Mouse (Mus musculus) left cerebral cortex, postnatal 36 days (tissue): Measurements from ENCODE around the gene Gm14305. TPM values are rescaled to one million over a fixed set of nuclear protein-coding genes. Genes with fewer than 3 reads are reported as not detected.
A peak's percentile ranks its signal among the peaks of the same experiment; 100 is the strongest.
"Not testable (repeated sequence)": the region's sequence is repeated elsewhere in the genome, so short reads cannot be mapped to it uniquely, and the experiment has no call there.

Experiments
- DNase-seq, 2 experiments: peaks; one replicate each; pipeline ENCODE4 v3.0.0; 2021 to 2022; ENCODE audit warnings: low spot score in 2 of 2, mixed read lengths in 1 of 2
- intact Hi-C: fragments of 180-260 bp; cut with DNase I; formaldehyde crosslinking; loops from one replicate; pipeline ENCODE4 v1.15.1; 2025
- total RNA-seq, 2 experiments: library from RNA; stranded (reverse); gene quantifications; 2 replicates each; pipeline ENCODE4 v1.2.3; 2021

The Gm14305 gene
- total RNA-seq: 10 to 100 TPM; 30.8 to 36.3 TPM

- intact Hi-C loops: not testable (repeated sequence)
- peak; percentile 11 to 15 for DNase-seq
Measured at GRCm38 (mm10) chr2:176708051-176708450, at the start of gene Gm14305. Gene Gm14305 (plus strand): TSS chr2:176708328.

GRCm38 (mm10) chr2:176670222-176670621 is 37.9 kb upstream of the Gm14305 start, which contains the start of gene Zfp973:
Gene Zfp973 (plus strand): TSS chr2:176670522.
- not testable (repeated sequence) for DNase-seq

More at GRCm38 (mm10) chr2:176670222-176670621, 37.9 kb upstream of the Gm14305 start, which contains the start of gene Zfp973:
- intact Hi-C loops: not testable (repeated sequence)

Other genes starting within 250 kb of the Gm14305 start
- gene Gm14434, start 221.5 kb upstream of the Gm14305 start, total RNA-seq: not detected
- not detected for gene Zfp967, start 187.3 kb upstream of the Gm14305 start, total RNA-seq
- 1 to 10 TPM; 2.5 to 8.4 TPM for gene Gm14308, start 72.0 kb upstream of the Gm14305 start, total RNA-seq
- 10 to 100 TPM; 10.5 to 11.3 TPM for gene Zfp973, start 37.8 kb upstream of the Gm14305 start, total RNA-seq
- gene Gm14295, start 90.3 kb downstream of the Gm14305 start, total RNA-seq: 10 to 100 TPM; 16.6 to 20.1 TPM
- gene Gm14408, start 122.8 kb downstream of the Gm14305 start, total RNA-seq: not detected
- gene Gm14296, start 219.5 kb downstream of the Gm14305 start, total RNA-seq: 10 to 100 TPM; 15.1 to 20.5 TPM